Mouse (Mus musculus) ovary, postnatal 36 days (tissue): ENCODE results near the gene Mdp1.

ENCODE experiments used
- DNase-seq: peaks from one replicate; pipeline ENCODE4 v3.0.0; 2022; ENCODE audit warnings: low spot score, mixed read lengths

Gene Mdp1

GRCm38 (mm10) chr14:55659960-55660573, at the start of gene Mdp1:
Gene Mdp1, minus strand, starts transcription at chr14:55660508.
- DNase-seq: peak; percentile 80

GRCm38 (mm10) chr14:55709509-55709908, 49.2 kb upstream of the Mdp1 start:
- DNase-seq: no peak

GRCm38 (mm10) chr14:55707397-55707796, 47.1 kb upstream of the Mdp1 start:
- DNase-seq: no peak

- no peak for DNase-seq
Measured at GRCm38 (mm10) chr14:55706051-55706600, 45.8 kb upstream of the Mdp1 start.

- no peak for DNase-seq
Measured at GRCm38 (mm10) chr14:55702761-55703160, 42.5 kb upstream of the Mdp1 start.

GRCm38 (mm10) chr14:55701131-55701530, 40.8 kb upstream of the Mdp1 start:
- no peak for DNase-seq

GRCm38 (mm10) chr14:55697226-55697625, 36.9 kb upstream of the Mdp1 start:
- no peak for DNase-seq

GRCm38 (mm10) chr14:55689433-55689832, 29.1 kb upstream of the Mdp1 start:
- DNase-seq: no peak

- DNase-seq: no peak
Measured at GRCm38 (mm10) chr14:55682118-55682493, 21.8 kb upstream of the Mdp1 start.

GRCm38 (mm10) chr14:55681160-55682117, 21.1 kb upstream of the Mdp1 start, which contains the start of gene Tinf2:
Gene Tinf2, minus strand, starts transcription at chr14:55681820.
- DNase-seq: peak; percentile 90

GRCm38 (mm10) chr14:55677615-55678014, 17.3 kb upstream of the Mdp1 start:
- DNase-seq: no peak

- no peak for DNase-seq
Measured at GRCm38 (mm10) chr14:55672741-55673060, 12.4 kb upstream of the Mdp1 start.

GRCm38 (mm10) chr14:55671833-55672740, 11.8 kb upstream of the Mdp1 start, which contains the start of the genes Gmpr2 and Nedd8:
Gene Gmpr2, plus strand, starts transcription at chr14:55671941.
Gene Nedd8, minus strand, starts transcription at chr14:55672124.
- peak; percentile 85 for DNase-seq

GRCm38 (mm10) chr14:55671486-55671832, 11.2 kb upstream of the Mdp1 start:
- no peak for DNase-seq

- no peak for DNase-seq
Measured at GRCm38 (mm10) chr14:55660636-55661035, 328 bp upstream of the Mdp1 start.

GRCm38 (mm10) chr14:55658011-55658410, 2.3 kb downstream of the Mdp1 start:
- no peak for DNase-seq

GRCm38 (mm10) chr14:55656935-55657334, 3.4 kb downstream of the Mdp1 start:
- no peak for DNase-seq

- no peak for DNase-seq
Measured at GRCm38 (mm10) chr14:55651528-55651927, 8.8 kb downstream of the Mdp1 start.

- no peak for DNase-seq
Measured at GRCm38 (mm10) chr14:55649884-55650283, 10.4 kb downstream of the Mdp1 start, which contains the start of gene Tssk4. Gene Tssk4, plus strand, starts transcription at chr14:55650184.

- no peak for DNase-seq
Measured at GRCm38 (mm10) chr14:55644261-55644888, 15.9 kb downstream of the Mdp1 start.
